Mouse (Mus musculus) lung, embryonic 16.5 days (tissue): ENCODE data around the gene Cib1. TPM values are rescaled to one million over a fixed set of nuclear protein-coding genes. Genes with fewer than 3 reads are reported as not detected.

Experiments used
- ATAC-seq: fragments of 200-750 bp; cut with Nextera tagmentation; 2 replicates; pipeline ENCODE4 v1.8.0; 2017; ENCODE audit warnings: low read depth, mild to moderate bottlenecking, moderate library complexity
- H3K27ac ChIP-seq: fragments of 300-500 bp; sonication (generic); 2 replicates; pipeline ENCODE4 v1.5.1; 2014; ENCODE audit warnings: mild to moderate bottlenecking, control low read depth, low read length
- H3K27me3 ChIP-seq: fragments of 300-500 bp; sonication (generic); 2 replicates; pipeline ENCODE4 v1.6.1; 2014; ENCODE audit warnings: low read depth, low read length, mixed read lengths; ENCODE audit not compliant: control insufficient read depth, insufficient read depth
- H3K36me3 ChIP-seq: fragments of 300-500 bp; sonication (generic); 2 replicates; pipeline ENCODE4 v1.6.1; 2014; ENCODE audit warnings: low read length; ENCODE audit not compliant: control insufficient read depth, insufficient read depth
- H3K4me1 ChIP-seq: fragments of 300-500 bp; sonication (generic); replicated peaks from 2 replicates; pipeline ENCODE4 v1.6.1; 2014; ENCODE audit warnings: low read length, mixed read lengths; ENCODE audit not compliant: control insufficient read depth, insufficient read depth
- H3K4me2 ChIP-seq: fragments of 300-500 bp; sonication (generic); 2 replicates; pipeline ENCODE4 v1.6.1; 2014; ENCODE audit warnings: low read depth, low read length, control low read depth
- H3K4me3 ChIP-seq: fragments of 300-500 bp; sonication (generic); 2 replicates; pipeline ENCODE4 v1.5.1; 2014; ENCODE audit warnings: mild to moderate bottlenecking, low read length, control low read depth
- H3K9ac ChIP-seq: fragments of 300-500 bp; sonication (generic); 2 replicates; pipeline ENCODE4 v1.6.1; 2014; ENCODE audit warnings: low read length, control low read depth
- H3K9me3 ChIP-seq: fragments of 300-500 bp; sonication (generic); 2 replicates; pipeline ENCODE4 v1.6.1; 2016; ENCODE audit warnings: low read length; ENCODE audit not compliant: control insufficient read depth
- WGBS: fragments of 180-500 bp; shearing (Covaris S2); extraction: QIAGEN DNeasy Blood & Tissue Kit; methylation state at CpG from one replicate; pipeline ENCODE4 v1.1.7; 2014; 5-methylcytosine and 5-hydroxymethylcytosine counted together
- polyA plus RNA-seq: library from polyadenylated mRNA; unstranded; fragments of >200 nt; fragmentation: Nextera tagmentation; extraction: Ambion mirVana; gene quantifications from 2 replicates; pipeline ENCODE4 v1.2.1, GENCODE M21; 2015

Cib1 gene
- polyA plus RNA-seq, 1 experiment from 2014 or later: 88.4 TPM

- peak overlapping the region; percentile 64 for H3K4me2 ChIP-seq
- H3K36me3 ChIP-seq: no peaks in the 10 kb centered on the region
- peaks cover 33% of the 10 kb centered on the region for H3K4me1 ChIP-seq
- H3K27me3 ChIP-seq: no peaks in the 10 kb centered on the region
- ATAC-seq: peak; percentile 90
- peak overlapping the region; percentile 94 for H3K27ac ChIP-seq
- no peaks in the 10 kb centered on the region for H3K9me3 ChIP-seq
- peak overlapping the region; percentile 42 for H3K4me3 ChIP-seq
- H3K9ac ChIP-seq: peak overlapping the region; percentile 64
- 10% methylated on average over 16 of the region's 16 CpGs for WGBS
These were observed 40.2 kb downstream of the Cib1 start for GRCm38 (mm10) chr7:80192226-80193061.

DNA sequence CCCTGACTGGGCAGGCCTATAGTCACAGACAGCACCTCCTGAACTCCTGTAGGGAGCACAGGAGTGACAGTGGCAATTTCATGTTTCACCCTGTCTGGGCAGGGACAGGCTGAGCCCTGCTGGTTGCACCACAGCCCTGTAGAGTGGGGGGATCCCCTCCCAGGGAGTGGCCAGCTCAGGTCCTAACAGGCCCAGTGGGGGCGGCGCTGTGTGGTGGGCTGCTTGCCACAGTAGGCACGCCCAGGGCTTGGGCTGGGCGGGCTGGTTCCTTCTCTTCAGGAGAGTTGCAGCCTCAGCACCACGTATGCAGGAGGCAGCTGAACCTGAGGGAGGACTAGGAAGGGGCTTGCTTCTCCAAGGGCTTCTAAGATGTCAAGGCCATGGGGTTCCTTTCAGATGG lies 41.2 kb downstream of the Cib1 start:
- ATAC-seq: peak; percentile 50
- no peaks in the 10 kb centered on the region for H3K9me3 ChIP-seq
- peaks cover 36% of the 10 kb centered on the region for H3K4me1 ChIP-seq
- H3K27me3 ChIP-seq: no peaks in the 10 kb centered on the region
- no peak overlapping the region for H3K4me3 ChIP-seq
- H3K27ac ChIP-seq: peak overlapping the region; percentile 94
- H3K9ac ChIP-seq: peak overlapping the region; percentile 27; the same call in 1 of the 2 replicates
- H3K36me3 ChIP-seq: no peaks in the 10 kb centered on the region
- 54% methylated on average over 5 of the region's 5 CpGs for WGBS
- H3K4me2 ChIP-seq: peak overlapping the region; percentile 64; the same call in 1 of the 2 replicates

GRCm38 (mm10) chr7:80189147-80189933 lies 43.3 kb downstream of the Cib1 start:
- Histone ChIP-seq H3K27ac (0 out of 2 replicates have a peak overlapping the region, but pooled peaks have one; percentile 5), H3K4me1 (peaks cover 42% of the 10 kb centered on the region), H3K4me3 (no peak overlapping the region), H3K36me3 (no peaks in the 10 kb centered on the region), H3K9me3 (no peaks in the 10 kb centered on the region), H3K27me3 (no peaks in the 10 kb centered on the region), H3K4me2 (no peak overlapping the region), H3K9ac (no peak overlapping the region)
- ATAC-seq: no peak
- WGBS: 56% methylated on average over 11 of the region's 11 CpGs

DNA sequence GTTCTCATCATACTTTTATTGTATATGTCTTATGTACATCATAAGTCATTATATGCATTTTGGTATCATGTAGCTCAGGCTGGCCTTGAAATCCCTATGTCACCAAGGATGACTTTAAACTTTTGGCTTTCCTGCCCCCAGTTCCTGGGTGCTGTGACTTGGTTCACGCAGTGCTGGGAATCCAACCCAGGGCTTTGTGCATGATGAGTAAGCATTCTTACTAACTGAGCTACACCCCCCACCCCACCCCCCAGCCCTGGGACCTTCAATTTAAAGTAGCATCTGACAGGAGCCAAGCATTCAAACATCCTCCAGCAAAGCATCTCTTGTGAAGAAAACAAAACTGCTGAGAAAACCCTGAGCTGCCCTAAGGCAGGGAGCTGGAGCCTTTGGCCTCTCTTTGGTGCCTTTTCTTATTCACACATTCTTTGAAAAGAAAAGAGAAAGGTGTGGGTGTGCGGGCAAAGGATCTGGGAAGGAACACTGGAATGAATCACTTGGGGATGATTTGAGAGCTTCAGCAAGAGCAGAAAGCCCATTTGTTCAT lies 44.0 kb downstream of the Cib1 start:
- no peaks in the 10 kb centered on the region for H3K27me3 ChIP-seq
- H3K27ac ChIP-seq: 0 out of 2 replicates have a peak overlapping the region, but pooled peaks have one; percentile 5
- no peak overlapping the region for H3K4me2 ChIP-seq
- H3K36me3 ChIP-seq: no peaks in the 10 kb centered on the region
- ATAC-seq: no peak
- 88% methylated on average over 2 of the region's 2 CpGs for WGBS
- no peak overlapping the region for H3K9ac ChIP-seq
- H3K9me3 ChIP-seq: no peaks in the 10 kb centered on the region
- peaks cover 42% of the 10 kb centered on the region for H3K4me1 ChIP-seq
- no peak overlapping the region for H3K4me3 ChIP-seq

GRCm38 (mm10) chr7:80187501-80187900 lies 45.1 kb downstream of the Cib1 start:
- no peak for ATAC-seq
- Histone ChIP-seq H3K9me3 (no peaks in the 10 kb centered on the region), H3K9ac (peak overlapping the region; percentile 72), H3K27ac (no peak overlapping the region), H3K4me3 (peak overlapping the region; percentile 65), H3K27me3 (no peaks in the 10 kb centered on the region), H3K36me3 (no peaks in the 10 kb centered on the region), H3K4me1 (peaks cover 36% of the 10 kb centered on the region), H3K4me2 (peak overlapping the region; percentile 83)
- 70% methylated on average over 12 of the region's 12 CpGs for WGBS

DNA sequence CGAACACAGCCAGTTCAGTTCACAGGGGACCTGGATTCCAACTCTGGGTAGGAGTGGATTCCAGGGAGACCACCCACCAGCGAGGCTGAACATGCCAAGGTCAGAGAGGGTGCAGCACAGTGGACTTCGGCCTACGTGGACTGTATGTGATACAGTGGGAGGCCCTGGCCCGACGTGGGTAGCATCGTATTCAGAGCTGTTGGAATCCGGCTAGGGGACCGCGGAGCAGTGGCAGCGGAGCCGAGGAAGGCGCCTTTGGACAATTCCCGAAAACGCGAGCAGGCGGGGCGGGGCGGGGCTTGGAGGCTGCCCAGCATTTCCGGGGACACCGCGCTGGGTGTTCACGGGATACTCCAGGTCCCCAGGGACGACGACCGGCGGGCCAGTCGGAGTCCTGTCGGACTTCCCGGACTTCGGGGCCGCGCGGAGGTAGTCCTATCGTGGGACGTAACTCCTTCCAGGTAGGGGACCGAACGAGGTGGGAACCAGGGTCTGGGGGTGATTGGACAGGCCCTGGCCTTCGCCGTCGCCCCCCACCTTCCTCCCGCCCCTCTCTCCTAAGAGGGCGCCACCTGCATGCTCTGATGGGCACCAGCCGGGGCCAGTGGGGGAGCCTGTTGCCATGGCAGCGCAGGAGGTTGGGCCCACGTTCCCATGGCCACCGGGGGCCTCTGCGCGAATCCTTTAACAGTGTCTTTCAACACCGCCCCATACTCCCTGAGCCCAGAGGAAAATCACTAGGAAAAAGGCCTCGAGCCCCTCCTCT lies 45.9 kb downstream of the Cib1 start, which contains the start of gene Sema4b:
Gene Sema4b (plus strand): TSS at position 311 of the 766 bp plus-strand sequence.
- peak within 1 kb of the TSS; percentile 56 for H3K27ac ChIP-seq
- H3K27me3 ChIP-seq: no peaks in the 10 kb centered on the region
- peak within 1 kb of the TSS; percentile 65 for H3K4me3 ChIP-seq
- peak within 1 kb of the TSS; percentile 83 for H3K4me2 ChIP-seq
- ATAC-seq: peak; percentile 87
- 1% methylated on average over 47 of the region's 51 CpGs for WGBS
- H3K9ac ChIP-seq: peak within 1 kb of the TSS; percentile 72
- H3K36me3 ChIP-seq: no peaks in the 10 kb centered on the region
- no peaks in the 10 kb centered on the region for H3K9me3 ChIP-seq
- peaks cover 28% of the 10 kb centered on the region for H3K4me1 ChIP-seq

DNA sequence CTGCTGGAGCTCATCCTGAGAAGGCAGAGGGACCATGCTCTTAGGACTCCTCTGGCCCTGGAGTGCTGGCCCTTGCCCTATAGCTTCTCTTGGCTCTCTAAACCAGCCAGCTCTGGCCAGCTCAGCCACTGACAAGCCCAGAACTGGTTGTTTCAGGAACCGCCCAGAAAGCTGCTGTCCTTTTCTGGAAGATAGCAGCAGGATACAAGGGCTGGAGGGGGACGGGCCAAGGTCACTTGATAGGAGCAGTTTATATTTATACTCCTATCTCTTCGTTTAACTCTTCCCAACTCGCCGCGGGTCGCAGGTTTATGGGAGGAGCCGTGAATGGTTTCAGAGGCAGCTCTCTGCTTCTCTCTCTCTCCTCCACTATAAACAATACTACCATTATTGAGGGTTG lies 46.6 kb downstream of the Cib1 start:
- ATAC-seq: peak; percentile 16; the same call in 1 of the 2 replicates
- Histone ChIP-seq H3K27me3 (no peaks in the 10 kb centered on the region), H3K4me3 (peak overlapping the region; percentile 65), H3K4me2 (peak overlapping the region; percentile 83), H3K9me3 (no peaks in the 10 kb centered on the region), H3K27ac (no peak overlapping the region), H3K4me1 (peaks cover 21% of the 10 kb centered on the region), H3K36me3 (no peaks in the 10 kb centered on the region), H3K9ac (peak overlapping the region; percentile 72)
- 17% methylated on average over 8 of the region's 8 CpGs for WGBS

GRCm38 (mm10) chr7:80184968-80185367 lies 47.6 kb downstream of the Cib1 start:
- H3K9ac ChIP-seq: no peak overlapping the region
- WGBS: 58% methylated on average over 6 of the region's 6 CpGs
- H3K4me1 ChIP-seq: peaks cover 19% of the 10 kb centered on the region
- no peaks in the 10 kb centered on the region for H3K9me3 ChIP-seq
- H3K36me3 ChIP-seq: no peaks in the 10 kb centered on the region
- H3K27me3 ChIP-seq: no peaks in the 10 kb centered on the region
- no peak overlapping the region for H3K4me3 ChIP-seq
- ATAC-seq: no peak
- H3K27ac ChIP-seq: no peak overlapping the region
- H3K4me2 ChIP-seq: no peak overlapping the region
